Mouse (Mus musculus) midbrain, embryonic 14.5 days (tissue): ENCODE measurements at regions not wholly inside any gene's neighbourhood (a gene's known extent, or its start where the extent isn't known, plus 50 kb on each side); places are given as distances from the start of the nearest gene placed in this dataset.

Experiments
- ATAC-seq: fragments of 200-750 bp; cut with Nextera tagmentation; 2 replicates; pipeline ENCODE4 v1.8.0; 2017; ENCODE audit warnings: moderate number of reproducible peaks, moderate library complexity; ENCODE audit not compliant: low FRiP score, low TSS enrichment
- DNase-seq: peaks from one replicate; pipeline ENCODE4 v3.0.0-alpha.2; 2015
- H3K27ac ChIP-seq: fragments of 300-500 bp; sonication (generic); replicated peaks from 2 replicates; pipeline ENCODE4 v1.5.1; 2014; ENCODE audit warnings: mild to moderate bottlenecking, low read depth, low read length, moderate library complexity
- H3K27me3 ChIP-seq: fragments of 300-500 bp; sonication (generic); 2 replicates; pipeline ENCODE4 v1.6.1; 2014; ENCODE audit warnings: low read length, control low read depth, mixed read lengths; ENCODE audit not compliant: control insufficient read depth, insufficient read depth
- H3K36me3 ChIP-seq: fragments of 300-500 bp; sonication (generic); 2 replicates; pipeline ENCODE4 v1.6.1; 2014; ENCODE audit warnings: low read length, control low read depth; ENCODE audit not compliant: control insufficient read depth, insufficient read depth
- H3K4me1 ChIP-seq: fragments of 300-500 bp; sonication (generic); 2 replicates; pipeline ENCODE4 v1.6.1; 2014; ENCODE audit warnings: mild to moderate bottlenecking, antibody characterized with exemption, low read length, control low read depth; ENCODE audit not compliant: control insufficient read depth, insufficient read depth
- H3K4me2 ChIP-seq: fragments of 300-500 bp; sonication (generic); 2 replicates; pipeline ENCODE4 v1.6.1; 2014; ENCODE audit warnings: mild to moderate bottlenecking, low read length, moderate library complexity
- H3K4me3 ChIP-seq: fragments of 300-500 bp; sonication (generic); replicated peaks from 2 replicates; pipeline ENCODE4 v1.5.1; 2014; ENCODE audit warnings: low read depth, low read length
- H3K9ac ChIP-seq: fragments of 300-500 bp; sonication (generic); replicated peaks from 2 replicates; pipeline ENCODE4 v1.6.1; 2014; ENCODE audit warnings: mild to moderate bottlenecking, low read length, moderate library complexity
- H3K9me3 ChIP-seq: fragments of 300-500 bp; sonication (generic); 2 replicates; pipeline ENCODE4 v1.6.1; 2016; ENCODE audit warnings: low read length, control low read depth, mixed read lengths; ENCODE audit not compliant: control insufficient read depth
- WGBS: fragments of 180-500 bp; shearing (Covaris S2); extraction: QIAGEN DNeasy Blood & Tissue Kit; methylation state at CpG from one replicate; pipeline ENCODE4 v1.1.7; 2014; 5-methylcytosine and 5-hydroxymethylcytosine counted together

- no peak for DNase-seq
- Histone ChIP-seq H3K4me2 (no peak overlapping the region), H3K9ac (no peak overlapping the region), H3K4me3 (no peak overlapping the region), H3K36me3 (no peaks in the 10 kb centered on the region), H3K4me1 (no peaks in the 10 kb centered on the region), H3K27me3 (no peaks in the 10 kb centered on the region), H3K9me3 (no peaks in the 10 kb centered on the region), H3K27ac (no peak overlapping the region)
- WGBS, result 51% methylated on average over 9 of the region's 9 CpGs
- no peak for ATAC-seq
Measured at GRCm38 (mm10) chr9:98672361-98672760, 70.9 kb upstream of the Mrps22 start.

- H3K27ac ChIP-seq, result no peak overlapping the region
- H3K27me3 ChIP-seq, result no peaks in the 10 kb centered on the region
- no peaks in the 10 kb centered on the region for H3K36me3 ChIP-seq
- no peaks in the 10 kb centered on the region for H3K4me1 ChIP-seq
- DNase-seq (no peak), ATAC-seq (no peak)
- no peak overlapping the region for H3K9ac ChIP-seq
- no peaks in the 10 kb centered on the region for H3K9me3 ChIP-seq
- no peak overlapping the region for H3K4me3 ChIP-seq
- 76% methylated on average over 23 of the region's 23 CpGs for WGBS
- no peak overlapping the region for H3K4me2 ChIP-seq
Measured at GRCm38 (mm10) chr9:98668423-98669330, 67.2 kb upstream of the Mrps22 start.

GRCm38 (mm10) chr9:98667072-98667471 is 65.6 kb upstream of the Mrps22 start:
- 96% methylated on average over 3 of the region's 3 CpGs for WGBS

GRCm38 (mm10) chr9:98663011-98663410 is 61.6 kb upstream of the Mrps22 start:
- Histone ChIP-seq H3K9me3 (no peaks in the 10 kb centered on the region), H3K27ac (no peak overlapping the region), H3K36me3 (no peaks in the 10 kb centered on the region), H3K9ac (no peak overlapping the region), H3K4me1 (no peaks in the 10 kb centered on the region), H3K27me3 (no peaks in the 10 kb centered on the region), H3K4me2 (no peak overlapping the region), H3K4me3 (no peak overlapping the region)
- DNase-seq (no peak), ATAC-seq (no peak)
- WGBS, result 70% methylated on average over 3 of the region's 3 CpGs

More at GRCm38 (mm10) chr9:98667072-98667471, 65.6 kb upstream of the Mrps22 start:
- no peak for DNase-seq
- Histone ChIP-seq H3K4me2 (no peak overlapping the region), H3K36me3 (no peaks in the 10 kb centered on the region), H3K4me3 (no peak overlapping the region), H3K4me1 (no peaks in the 10 kb centered on the region), H3K27ac (no peak overlapping the region), H3K9ac (no peak overlapping the region), H3K27me3 (no peaks in the 10 kb centered on the region), H3K9me3 (no peaks in the 10 kb centered on the region)
- no peak for ATAC-seq

- 89% methylated on average over 2 of the region's 2 CpGs for WGBS
- Histone ChIP-seq H3K4me2 (no peak overlapping the region), H3K36me3 (no peaks in the 10 kb centered on the region), H3K27ac (no peak overlapping the region), H3K9ac (no peak overlapping the region), H3K4me1 (no peaks in the 10 kb centered on the region), H3K9me3 (no peaks in the 10 kb centered on the region), H3K4me3 (no peak overlapping the region), H3K27me3 (no peaks in the 10 kb centered on the region)
- no peak for DNase-seq
- no peak for ATAC-seq
Measured at GRCm38 (mm10) chr9:98651681-98652080, 50.2 kb upstream of the Mrps22 start.
